Mouse (Mus musculus) MEL (cell line): ENCODE data around the gene Exoc3l.
"Not testable (repeated sequence)": the region's sequence is repeated elsewhere in the genome, so short reads cannot be mapped to it uniquely, and the experiment has no call there.

Experiments
- CHD1 ChIP-seq: IDR thresholded peaks from 2 replicates; pipeline ENCODE4 v1.6.1; 2012; ENCODE audit warnings: low read depth, mild to moderate bottlenecking, inconsistent platforms, low read length, improper control_type of control experiment
- CTCF ChIP-seq, 3 experiments: IDR thresholded peaks in 2 of 3; conservative IDR thresholded peaks in 1 of 3; 2 replicates each; pipeline ENCODE4 v1.5.1; 2011 to 2012; ENCODE audit warnings: low read length in 3 of 3, low read depth in 2 of 3, mild to moderate bottlenecking in 2 of 3, improper control_type of control experiment in 1 of 3, inconsistent platforms in 1 of 3, mixed read lengths in 1 of 3, moderate library complexity in 1 of 3; ENCODE audit not compliant: control insufficient read depth in 1 of 3, insufficient read depth in 1 of 3, poor library complexity in 1 of 3, severe bottlenecking in 1 of 3
- GATA1 ChIP-seq: IDR thresholded peaks from 2 replicates; pipeline ENCODE4 v1.6.1; 2011; ENCODE audit warnings: low read depth, low read length, improper control_type of control experiment
- HCFC1 ChIP-seq: IDR thresholded peaks from 2 replicates; pipeline ENCODE4 v1.6.1; 2012; ENCODE audit warnings: low read depth, mild to moderate bottlenecking, inconsistent platforms, low read length, improper control_type of control experiment, moderate library complexity
- POLR2A ChIP-seq, 2 experiments: IDR thresholded peaks; 2 replicates each; pipeline ENCODE4 v1.6.1; 2011 to 2012; ENCODE audit warnings: low read length in 2 of 2, mild to moderate bottlenecking in 2 of 2, control low read depth in 1 of 2, improper control_type of control experiment in 1 of 2, low read depth in 1 of 2, moderate library complexity in 1 of 2; ENCODE audit not compliant: control insufficient read depth in 1 of 2, insufficient read depth in 1 of 2, poor library complexity in 1 of 2
- POLR2AphosphoS2 ChIP-seq: IDR thresholded peaks from 2 replicates; pipeline ENCODE4 v1.6.1; 2011; ENCODE audit warnings: low read length, improper control_type of control experiment
- RAD21 ChIP-seq: IDR thresholded peaks from 2 replicates; pipeline ENCODE4 v1.6.1; 2011; ENCODE audit warnings: mild to moderate bottlenecking, low read depth, low read length, improper control_type of control experiment
- SMC3 ChIP-seq: IDR thresholded peaks from 2 replicates; pipeline ENCODE4 v1.6.1; 2011; ENCODE audit warnings: low read depth, low read length, improper control_type of control experiment
- USF1 ChIP-seq: IDR thresholded peaks from 2 replicates; pipeline ENCODE4 v1.6.1; 2014; ENCODE audit warnings: low read depth, mild to moderate bottlenecking, inconsistent platforms, low read length, improper control_type of control experiment, moderate library complexity
- ZKSCAN1 ChIP-seq: IDR thresholded peaks from 2 replicates; pipeline ENCODE4 v1.6.1; 2012; ENCODE audit warnings: low read depth, mild to moderate bottlenecking, inconsistent platforms, low read length, improper control_type of control experiment, moderate library complexity

DNA sequence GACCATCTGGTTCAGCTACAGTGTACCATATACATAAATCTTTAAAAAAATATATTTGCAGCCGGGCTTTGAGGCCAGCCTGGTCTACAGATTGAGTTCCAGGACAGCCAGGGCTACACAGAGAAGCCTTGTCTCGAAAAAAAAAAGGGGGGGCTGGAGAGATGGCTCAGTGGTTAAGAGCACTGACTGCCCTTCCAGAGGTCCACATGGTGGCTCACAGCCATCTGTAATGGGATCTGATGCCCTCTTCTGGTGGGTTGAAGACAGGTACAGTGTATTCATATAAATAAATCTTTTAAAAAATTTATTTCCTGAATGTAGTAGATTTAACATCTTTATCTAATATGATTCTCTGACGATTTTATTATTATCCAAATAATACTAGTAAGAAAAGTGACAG is 4.1 kb downstream of the Exoc3l start:
- peak; percentile 20 for TF ChIP-seq RAD21
- peak; percentile 13 to 52 (median 43); a peak in 4 of 6 replicates for TF ChIP-seq CTCF (IDR thresholded peaks at IDR 0.05 in 2 of 3, conservative IDR thresholded peaks at IDR 0.05 in 1 of 3; ENCODE audit: control insufficient read depth in 1 of 3, insufficient read depth in 1 of 3, low read depth in 2 of 3, low read length in 3 of 3, poor library complexity in 1 of 3, severe bottlenecking in 1 of 3)
- TF ChIP-seq POLR2AphosphoS2; CHD1; ZKSCAN1; GATA1; POLR2A (IDR thresholded peaks at IDR 0.05; ENCODE audit: control insufficient read depth in 1 of 2, insufficient read depth in 1 of 2, low read depth in 1 of 2, low read length in 2 of 2, poor library complexity in 1 of 2); HCFC1; USF1: not testable (repeated sequence)
- peak; percentile 45 for TF ChIP-seq SMC3
